Mouse (Mus musculus) kidney, embryonic 16.5 days (tissue): ENCODE measurements around the gene Gm10521. TPM values are rescaled to one million over a fixed set of nuclear protein-coding genes. Genes with fewer than 3 reads are reported as not detected.

Experiments used
- ATAC-seq: fragments of 200-750 bp; cut with Nextera tagmentation; 2 replicates; pipeline ENCODE4 v1.8.0; 2017; ENCODE audit warnings: moderate TSS enrichment; ENCODE audit not compliant: low FRiP score, low TSS enrichment
- H3K27ac ChIP-seq: fragments of 300-500 bp; sonication (generic); 2 replicates; pipeline ENCODE4 v1.5.1; 2014; ENCODE audit warnings: low read length
- H3K27me3 ChIP-seq: fragments of 300-500 bp; sonication (generic); 2 replicates; pipeline ENCODE4 v1.6.1; 2014; ENCODE audit warnings: low read length, control low read depth, mixed read lengths; ENCODE audit not compliant: insufficient read depth
- H3K36me3 ChIP-seq: fragments of 300-500 bp; sonication (generic); 2 replicates; pipeline ENCODE4 v1.6.1; 2014; ENCODE audit warnings: low read length, control low read depth, mixed read lengths; ENCODE audit not compliant: insufficient read depth
- H3K4me1 ChIP-seq: fragments of 300-500 bp; sonication (generic); 2 replicates; pipeline ENCODE4 v1.6.1; 2014; ENCODE audit warnings: low read length, control low read depth, mixed read lengths; ENCODE audit not compliant: insufficient read depth
- H3K4me2 ChIP-seq: fragments of 300-500 bp; sonication (generic); replicated peaks from 2 replicates; pipeline ENCODE4 v1.6.1; 2014; ENCODE audit warnings: low read depth, low read length
- H3K4me3 ChIP-seq: fragments of 300-500 bp; sonication (generic); 2 replicates; pipeline ENCODE4 v1.5.1; 2014; ENCODE audit warnings: mild to moderate bottlenecking, low read length
- H3K9ac ChIP-seq: fragments of 300-500 bp; sonication (generic); replicated peaks from 2 replicates; pipeline ENCODE4 v1.6.1; 2014; ENCODE audit warnings: low read length
- H3K9me3 ChIP-seq: fragments of 300-500 bp; sonication (generic); 2 replicates; pipeline ENCODE4 v1.6.1; 2016; ENCODE audit warnings: low read length, control low read depth
- WGBS: fragments of 180-500 bp; shearing (Covaris S2); extraction: QIAGEN DNeasy Blood & Tissue Kit; methylation state at CpG from one replicate; pipeline ENCODE4 v1.1.7; 2014; 5-methylcytosine and 5-hydroxymethylcytosine counted together
- polyA plus RNA-seq: library from polyadenylated mRNA; unstranded; fragments of >200 nt; fragmentation: Nextera tagmentation; extraction: Ambion mirVana; gene quantifications from 2 replicates; pipeline ENCODE4 v1.2.1, GENCODE M21; 2015

Gene Gm10521
- polyA plus RNA-seq, 1 experiment from 2014 or later = not detected

GRCm38 (mm10) chr1:171940626-171941025 lies 45.2 kb downstream of the Gm10521 start:
- Histone ChIP-seq H3K4me3 (no peak overlapping the region), H3K36me3 (no peaks in the 10 kb centered on the region), H3K27ac (no peak overlapping the region), H3K4me1 (no peaks in the 10 kb centered on the region), H3K27me3 (no peaks in the 10 kb centered on the region), H3K4me2 (no peak overlapping the region), H3K9ac (no peak overlapping the region), H3K9me3 (no peaks in the 10 kb centered on the region)
- 66% methylated on average over 6 of the region's 6 CpGs for WGBS
- no peak for ATAC-seq

GRCm38 (mm10) chr1:171946447-171946995 lies 51.1 kb downstream of the Gm10521 start:
- Histone ChIP-seq H3K27me3 (no peaks in the 10 kb centered on the region), H3K4me3 (no peak overlapping the region), H3K27ac (no peak overlapping the region), H3K4me1 (no peaks in the 10 kb centered on the region), H3K9ac (no peak overlapping the region), H3K4me2 (no peak overlapping the region), H3K36me3 (no peaks in the 10 kb centered on the region), H3K9me3 (no peaks in the 10 kb centered on the region)
- 80% methylated on average over 6 of the region's 6 CpGs for WGBS
- no peak for ATAC-seq

Other genes starting within 250 kb of the Gm10521 start
- not detected in 2 replicates for gene Slamf7, start 242.6 kb upstream of the Gm10521 start, polyA plus RNA-seq
- gene Cd48, start 213.7 kb upstream of the Gm10521 start, polyA plus RNA-seq = 2.3 and 2.8 TPM in 2 replicates
- 0.07 and 0.08 TPM in 2 replicates for gene Slamf1, start 128.5 kb upstream of the Gm10521 start, polyA plus RNA-seq
- 0.52 and 0.90 TPM in 2 replicates for gene Cd84, start 56.0 kb upstream of the Gm10521 start, polyA plus RNA-seq
- gene Slamf6, start 21.9 kb downstream of the Gm10521 start, polyA plus RNA-seq = 0.12 and 0.24 TPM in 2 replicates
- 14.6 and 19.0 TPM in 2 replicates for gene Vangl2, start 132.8 kb downstream of the Gm10521 start, polyA plus RNA-seq
- gene Nhlh1, start 161.9 kb downstream of the Gm10521 start, polyA plus RNA-seq = not detected in 2 replicates
- 260 and 264 TPM in 2 replicates for gene Copa, start 186.9 kb downstream of the Gm10521 start, polyA plus RNA-seq
- 160 and 164 TPM in 2 replicates for gene Ncstn, start 187.1 kb downstream of the Gm10521 start, polyA plus RNA-seq
- gene Pex19, start 231.1 kb downstream of the Gm10521 start, polyA plus RNA-seq = 170 and 172 TPM in 2 replicates